Mouse (Mus musculus) layer of hippocampus, adult 6 months (tissue): ENCODE measurements around the gene Erap1. TPM values are rescaled to one million over a fixed set of nuclear protein-coding genes. Genes with fewer than 3 reads are reported as not detected.

Experiments used
- long read RNA-seq, 2 experiments: library from polyadenylated mRNA; unstranded; transcript quantifications; one replicate each; pipeline ENCODE4 v2.0.0; 2019 to 2020
- polyA plus RNA-seq: library from polyadenylated mRNA; unstranded; fragments of <200 nt; fragmentation: Nextera tagmentation; gene quantifications from 2 replicates; pipeline ENCODE4 v1.2.3, GENCODE M21; 2021

Erap1 gene
- polyA plus RNA-seq: 4.4 and 4.5 TPM in 2 replicates
- long read RNA-seq, experiment 1, full-length matches to known transcripts: 4 of 10 reads
- long read RNA-seq, experiment 1, partial matches to known transcripts: 4 of 10 reads
- long read RNA-seq, experiment 1, other reads (novel, unspliced or antisense): 2 of 10 reads
- long read RNA-seq, experiment 2, full-length matches to known transcripts: 7 of 12 reads
- long read RNA-seq, experiment 2, partial matches to known transcripts: 2 of 12 reads
- long read RNA-seq, experiment 2, other reads (novel, unspliced or antisense): 3 of 12 reads

DNA sequence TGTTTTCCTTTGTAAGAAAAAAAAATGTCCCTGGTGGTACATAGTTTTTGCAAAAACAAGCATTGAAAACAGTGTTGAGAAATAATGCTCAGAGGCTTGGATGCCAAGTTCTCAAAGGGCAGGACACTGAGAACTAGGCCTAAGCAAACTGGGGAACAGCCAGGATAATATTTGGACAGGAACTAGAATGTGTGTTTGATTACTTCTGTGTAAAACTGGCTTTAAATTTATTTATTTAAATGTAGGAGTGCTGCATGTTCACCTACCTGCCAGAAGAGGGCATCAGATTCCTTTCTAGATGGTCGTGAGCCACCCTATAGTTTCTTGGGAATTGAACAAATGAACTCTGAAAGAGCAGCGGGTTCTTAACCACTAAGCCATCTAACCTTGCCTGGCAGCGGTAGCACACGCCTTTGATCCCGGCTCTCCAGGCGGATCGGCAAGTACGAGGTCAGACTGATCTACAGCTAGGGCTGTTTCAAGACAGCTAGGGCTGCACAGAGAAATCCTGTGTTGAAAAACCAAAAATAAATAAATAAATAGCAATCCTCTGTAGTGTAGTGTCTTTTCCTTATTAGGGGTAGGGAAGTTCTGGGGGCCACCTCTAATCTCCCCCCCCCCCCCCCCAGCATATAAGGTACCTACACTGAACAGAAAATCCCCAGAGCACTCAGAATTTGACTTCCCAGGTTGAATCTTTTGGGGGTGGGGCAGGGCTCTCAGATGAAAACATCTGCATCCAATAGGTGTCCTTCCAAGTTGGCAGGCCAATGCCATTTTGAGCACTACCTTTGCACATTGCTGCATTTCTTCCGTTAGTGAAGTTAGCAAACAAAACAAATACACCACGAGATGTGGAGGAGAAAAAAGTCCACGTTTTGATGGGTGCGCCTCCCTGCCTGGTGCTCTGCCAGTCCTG, at the start of gene Erap1:
Gene Erap1 (plus strand): TSS at position 776 of the 919 bp plus-strand sequence.

Other genes with a start within 250 kb of the Erap1 start
- gene Zfp72, start 248.7 kb upstream of the Erap1 start, polyA plus RNA-seq: 2.1 and 2.4 TPM in 2 replicates
- 15.3 and 17.6 TPM in 2 replicates for gene Ftl1-ps1, start 239.9 kb upstream of the Erap1 start, polyA plus RNA-seq
- gene Zfp825, start 145.6 kb upstream of the Erap1 start, polyA plus RNA-seq: 6.5 and 6.8 TPM in 2 replicates
- 4.2 and 4.6 TPM in 2 replicates for gene Cast, start 169.2 kb downstream of the Erap1 start, polyA plus RNA-seq